Mouse (Mus musculus): ENCODE measurements around the gene Cdip1. TPM values are rescaled to one million over a fixed set of nuclear protein-coding genes. Genes with fewer than 3 reads are reported as not detected.
A peak's percentile ranks its signal among the peaks of the same experiment; 100 is the strongest.
"Not testable (repeated sequence)": the region's sequence is repeated elsewhere in the genome, so short reads cannot be mapped to it uniquely, and the experiment has no call there.

Cdip1 gene
- 100 to 1,000 TPM; 121 to 147 TPM for total RNA-seq (2021)
- long read RNA-seq, experiment 1, full-length matches to known transcripts: 90 of 128 reads
- long read RNA-seq, experiment 1, partial matches to known transcripts: 19 of 128 reads
- long read RNA-seq, experiment 1, other reads (novel, unspliced or antisense): 19 of 128 reads
- long read RNA-seq, experiment 2, full-length matches to known transcripts: 61 of 140 reads
- long read RNA-seq, experiment 2, partial matches to known transcripts: 12 of 140 reads
- long read RNA-seq, experiment 2, other reads (novel, unspliced or antisense): 67 of 140 reads

GRCm38 (mm10) chr16:4789810-4790559 lies at the start of gene Cdip1:
Gene Cdip1 (minus strand): TSS chr16:4790292.
- peak; percentile 92 to 96 for DNase-seq (ENCODE audit: low spot score in 2 of 2)

- no peak for DNase-seq (ENCODE audit: low spot score in 2 of 2)
These were observed 49.5 kb upstream of the Cdip1 start for GRCm38 (mm10) chr16:4839552-4839951.

- no peak for DNase-seq (ENCODE audit: low spot score in 2 of 2)
These were observed 47.5 kb upstream of the Cdip1 start for GRCm38 (mm10) chr16:4837631-4838030.

DNA sequence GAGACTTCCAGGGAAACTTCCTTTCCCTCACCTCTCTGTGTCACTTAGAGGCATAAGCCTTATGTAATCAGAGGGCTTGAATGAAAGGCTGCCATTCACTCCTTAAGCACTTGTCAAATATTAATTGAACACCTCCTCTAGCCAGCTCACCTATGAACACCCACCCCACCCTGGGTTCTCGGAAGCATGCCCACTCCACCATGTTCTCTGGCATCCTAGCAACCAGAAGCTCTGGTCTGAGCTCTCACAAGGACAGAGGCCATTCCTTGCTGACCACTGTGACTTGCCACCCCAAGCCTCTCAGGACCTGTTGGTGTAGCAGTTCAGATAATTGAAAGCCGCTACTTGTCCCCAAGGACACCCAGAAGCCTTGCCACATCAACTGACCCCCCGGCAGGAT lies 45.1 kb upstream of the Cdip1 start, which contains the start of gene 4930562C15Rik:
Gene 4930562C15Rik, plus strand, starts transcription at position 226 of the 400 bp plus-strand sequence.
- DNase-seq (ENCODE audit: low spot score in 2 of 2): no peak

- DNase-seq (ENCODE audit: low spot score in 2 of 2): no peak
These were observed 43.8 kb upstream of the Cdip1 start for GRCm38 (mm10) chr16:4833858-4834257.

GRCm38 (mm10) chr16:4831650-4832419 lies 41.7 kb upstream of the Cdip1 start:
- no peak for DNase-seq (ENCODE audit: low spot score in 2 of 2)

- no peak for DNase-seq (ENCODE audit: low spot score in 2 of 2)
These were observed 39.3 kb upstream of the Cdip1 start for GRCm38 (mm10) chr16:4829271-4829900.

- no peak for DNase-seq (ENCODE audit: low spot score in 2 of 2)
These were observed 37.5 kb upstream of the Cdip1 start for GRCm38 (mm10) chr16:4827639-4828038.

- DNase-seq (ENCODE audit: low spot score in 2 of 2): not testable (repeated sequence)
These were observed 34.4 kb upstream of the Cdip1 start for GRCm38 (mm10) chr16:4824466-4824865.

DNA sequence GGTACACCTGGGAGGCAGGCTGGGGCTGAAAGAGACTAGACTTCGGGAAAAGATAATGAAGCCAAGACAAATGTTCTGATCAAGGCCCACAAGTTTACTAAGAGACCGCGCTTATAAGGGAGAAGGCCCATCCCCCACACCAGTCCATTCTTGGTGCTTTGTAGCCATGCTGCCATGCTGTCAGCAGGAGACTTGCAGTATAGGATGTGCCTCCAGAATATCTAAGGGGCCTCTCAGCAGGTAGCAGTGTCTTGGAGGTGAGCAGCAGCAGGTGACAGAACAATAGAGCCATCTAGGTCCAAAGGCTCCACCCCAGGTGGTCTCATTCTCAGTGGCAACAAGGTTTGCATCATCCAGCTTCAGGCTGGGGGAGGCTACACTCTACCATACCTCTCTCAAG lies 28.3 kb upstream of the Cdip1 start:
- no peak for DNase-seq (ENCODE audit: low spot score in 2 of 2)

- DNase-seq (ENCODE audit: low spot score in 2 of 2): no peak
These were observed 6.5 kb upstream of the Cdip1 start for GRCm38 (mm10) chr16:4796631-4797030.

- DNase-seq (ENCODE audit: low spot score in 2 of 2): no peak
These were observed 1.2 kb upstream of the Cdip1 start for GRCm38 (mm10) chr16:4791332-4791731.

DNA sequence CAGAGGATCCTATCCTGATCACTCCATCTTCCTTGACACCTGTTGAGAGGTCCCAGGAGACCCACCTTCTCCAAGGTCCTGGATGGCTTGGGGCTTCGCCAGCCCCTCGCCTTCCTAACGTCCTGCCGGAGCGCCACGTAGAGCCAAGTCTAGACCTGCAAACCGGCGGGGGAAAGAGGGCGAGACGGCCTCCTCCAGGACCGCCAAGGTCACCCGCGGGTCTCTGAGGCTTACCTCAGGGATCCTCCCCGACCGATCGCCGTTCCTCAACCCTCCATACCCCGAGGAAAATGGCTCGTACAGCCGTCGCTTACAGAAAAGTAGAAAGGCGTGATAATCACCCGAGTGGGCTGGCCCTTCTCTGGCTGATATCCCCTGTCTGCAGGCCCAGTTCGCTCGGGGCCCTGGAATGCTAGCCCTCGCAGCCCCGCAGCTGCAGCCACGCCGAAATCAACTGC lies 752 bp downstream of the Cdip1 start:
- no peak for DNase-seq (ENCODE audit: low spot score in 2 of 2)

- no peak for DNase-seq (ENCODE audit: low spot score in 2 of 2)
These were observed 1.9 kb downstream of the Cdip1 start for GRCm38 (mm10) chr16:4788176-4788575.

- DNase-seq (ENCODE audit: low spot score in 2 of 2): no peak
These were observed 4.4 kb downstream of the Cdip1 start for GRCm38 (mm10) chr16:4785706-4786105.

GRCm38 (mm10) chr16:4782515-4782914 lies 7.6 kb downstream of the Cdip1 start:
- DNase-seq (ENCODE audit: low spot score in 2 of 2): no peak

- no peak for DNase-seq (ENCODE audit: low spot score in 2 of 2)
These were observed 8.4 kb downstream of the Cdip1 start for GRCm38 (mm10) chr16:4781524-4782196.

- no peak for DNase-seq (ENCODE audit: low spot score in 2 of 2)
These were observed 11.2 kb downstream of the Cdip1 start for GRCm38 (mm10) chr16:4778940-4779339.

DNA sequence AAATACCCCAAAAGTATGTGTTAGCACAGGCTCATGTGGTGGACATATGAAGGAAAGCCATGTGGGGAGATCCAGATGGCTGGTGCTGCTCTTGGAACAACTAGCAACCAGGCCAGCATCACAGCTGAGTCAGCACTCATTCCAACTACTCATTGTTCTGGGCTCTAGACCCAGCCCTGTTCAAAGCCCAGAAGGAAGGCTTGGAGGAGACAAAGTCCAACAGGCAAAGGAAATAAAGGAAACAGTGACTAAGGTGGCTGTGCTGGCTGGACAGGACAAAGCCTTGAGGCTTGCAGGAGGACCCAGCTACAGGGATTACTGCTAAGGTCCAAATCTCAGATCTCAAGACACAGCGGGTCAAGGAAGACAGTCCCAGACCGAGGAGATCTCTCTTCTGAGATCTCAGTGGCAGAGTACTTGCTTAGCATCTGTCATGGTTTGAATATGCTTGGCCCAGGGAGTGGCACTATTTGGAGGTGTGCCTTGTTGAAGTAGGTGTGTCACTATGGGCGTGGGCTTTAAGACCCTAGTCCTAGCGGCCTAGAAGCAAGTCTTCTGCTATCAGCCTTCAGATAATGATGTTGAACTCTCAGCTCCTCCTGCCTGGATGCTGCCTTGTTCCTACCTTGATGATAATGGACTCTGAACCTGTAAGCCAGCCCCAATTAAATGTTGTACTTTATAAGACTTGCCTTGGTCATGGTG lies 12.0 kb downstream of the Cdip1 start:
- DNase-seq (ENCODE audit: low spot score in 2 of 2): no peak
